Mouse (Mus musculus) kidney, adult 2 months (tissue): ENCODE measurements around the gene Hrc. TPM values are rescaled to one million over a fixed set of nuclear protein-coding genes. Genes with fewer than 3 reads are reported as not detected.

ENCODE experiments used
- DNase-seq: peaks from one replicate; pipeline ENCODE4 v3.0.0; 2021
- H3K27ac ChIP-seq: fragments of 200-500 bp; 2 replicates; pipeline ENCODE4 v1.5.1; 2012; ENCODE audit warnings: low read depth, low read length, control low read depth, inconsistent platforms; ENCODE audit not compliant: insufficient read depth
- H3K27me3 ChIP-seq: fragments of 200-500 bp; replicated peaks from 2 replicates; pipeline ENCODE4 v1.6.1; 2012; ENCODE audit warnings: mild to moderate bottlenecking, moderate library complexity, low read length, inconsistent platforms; ENCODE audit not compliant: control insufficient read depth, insufficient read depth
- H3K36me3 ChIP-seq: fragments of 200-500 bp; 2 replicates; pipeline ENCODE4 v1.6.1; 2012; ENCODE audit warnings: mild to moderate bottlenecking, moderate library complexity, low read length, inconsistent platforms; ENCODE audit not compliant: control insufficient read depth, insufficient read depth
- H3K4me1 ChIP-seq: fragments of 200-500 bp; 2 replicates; pipeline ENCODE4 v1.6.1; 2011; ENCODE audit warnings: low read length; ENCODE audit not compliant: control insufficient read depth, insufficient read depth
- H3K4me3 ChIP-seq: fragments of 200-500 bp; 2 replicates; pipeline ENCODE4 v1.5.1; 2011; ENCODE audit warnings: mild to moderate bottlenecking, low read depth, low read length, control low read depth; ENCODE audit not compliant: insufficient read depth
- CTCF ChIP-seq: fragments of 200-500 bp; conservative IDR thresholded peaks from 2 replicates; pipeline ENCODE4 v1.5.1; 2011; ENCODE audit warnings: low read depth, mild to moderate bottlenecking, control low read depth, low read length, moderate library complexity, mixed read lengths; ENCODE audit not compliant: insufficient read depth, insufficient read length
- POLR2A ChIP-seq: fragments of 200-500 bp; IDR thresholded peaks from one replicate; pipeline ENCODE4 v1.6.1; 2011; ENCODE audit warnings: low read depth, low read length, control low read depth
- whole genome bisulfite sequencing: fragments of 180-500 bp; shearing (Covaris S2); methylation state at CpG from one replicate; pipeline ENCODE4 v1.1.7; 2018; 5-methylcytosine and 5-hydroxymethylcytosine counted together
- polyA plus RNA-seq: library from polyadenylated mRNA; depleted of rRNA; stranded (reverse); fragments of >200 nt; gene quantifications from 2 replicates; pipeline ENCODE4 v1.2.3, GENCODE M21; 2012

Gene Hrc
- polyA plus RNA-seq, 1 experiment: 3.2 TPM

DNA sequence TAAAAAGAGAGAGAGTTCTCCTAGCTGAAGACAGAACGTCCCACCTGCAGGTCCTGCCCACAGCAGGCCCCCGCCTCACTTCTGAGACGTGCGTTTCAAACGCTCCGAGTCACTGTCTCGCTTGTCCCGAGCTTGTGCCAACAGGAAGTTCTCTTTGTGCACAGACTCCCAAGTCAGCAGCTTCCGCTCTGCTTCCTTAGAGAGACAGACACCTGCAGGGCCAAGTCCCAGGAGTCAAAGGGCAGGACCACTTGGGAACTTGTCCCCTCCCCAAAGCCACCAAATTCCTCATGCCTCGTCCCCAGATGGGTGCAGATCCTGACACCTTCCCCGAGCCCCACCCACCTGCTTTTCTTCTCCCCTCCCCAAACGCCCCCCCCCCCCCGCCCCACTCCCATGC lies 30.2 kb upstream of the Hrc start:
- no peaks in the 10 kb centered on the region for H3K36me3 ChIP-seq
- no peaks in the 10 kb centered on the region for H3K4me1 ChIP-seq
- no peak for TF ChIP-seq POLR2A
- no peak for TF ChIP-seq CTCF
- H3K27ac ChIP-seq: no peak overlapping the region
- no peaks in the 10 kb centered on the region for H3K27me3 ChIP-seq
- WGBS: 44% methylated on average over 12 of the region's 13 CpGs
- no peak overlapping the region for H3K4me3 ChIP-seq
- no peak for DNase-seq

DNA sequence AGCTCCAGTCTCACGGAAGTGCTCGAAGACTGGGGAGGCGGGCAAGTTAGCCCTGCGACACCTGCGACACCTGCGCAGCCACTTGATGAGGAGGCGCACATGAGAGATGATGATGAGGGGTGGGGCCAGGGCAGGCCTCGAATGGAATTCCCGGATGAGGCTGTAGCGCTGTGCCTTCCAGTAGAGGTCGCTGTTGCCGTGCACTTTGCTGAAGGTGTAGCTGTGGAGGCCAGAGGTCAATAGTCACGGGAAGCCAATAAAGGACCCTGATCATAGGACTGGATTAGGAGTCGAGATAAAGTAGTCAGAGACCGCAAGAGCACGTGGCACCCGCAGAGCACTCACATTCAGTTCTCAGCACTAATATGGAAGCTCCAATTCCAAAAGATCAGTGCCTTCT lies 29.8 kb upstream of the Hrc start:
- Histone ChIP-seq H3K4me1 (no peaks in the 10 kb centered on the region), H3K27ac (no peak overlapping the region), H3K27me3 (no peaks in the 10 kb centered on the region), H3K4me3 (no peak overlapping the region), H3K36me3 (no peaks in the 10 kb centered on the region)
- peak; percentile 70 for DNase-seq
- 24% methylated on average over 17 of the region's 17 CpGs for WGBS
- TF ChIP-seq CTCF: peak; percentile 93
- no peak for TF ChIP-seq POLR2A

DNA sequence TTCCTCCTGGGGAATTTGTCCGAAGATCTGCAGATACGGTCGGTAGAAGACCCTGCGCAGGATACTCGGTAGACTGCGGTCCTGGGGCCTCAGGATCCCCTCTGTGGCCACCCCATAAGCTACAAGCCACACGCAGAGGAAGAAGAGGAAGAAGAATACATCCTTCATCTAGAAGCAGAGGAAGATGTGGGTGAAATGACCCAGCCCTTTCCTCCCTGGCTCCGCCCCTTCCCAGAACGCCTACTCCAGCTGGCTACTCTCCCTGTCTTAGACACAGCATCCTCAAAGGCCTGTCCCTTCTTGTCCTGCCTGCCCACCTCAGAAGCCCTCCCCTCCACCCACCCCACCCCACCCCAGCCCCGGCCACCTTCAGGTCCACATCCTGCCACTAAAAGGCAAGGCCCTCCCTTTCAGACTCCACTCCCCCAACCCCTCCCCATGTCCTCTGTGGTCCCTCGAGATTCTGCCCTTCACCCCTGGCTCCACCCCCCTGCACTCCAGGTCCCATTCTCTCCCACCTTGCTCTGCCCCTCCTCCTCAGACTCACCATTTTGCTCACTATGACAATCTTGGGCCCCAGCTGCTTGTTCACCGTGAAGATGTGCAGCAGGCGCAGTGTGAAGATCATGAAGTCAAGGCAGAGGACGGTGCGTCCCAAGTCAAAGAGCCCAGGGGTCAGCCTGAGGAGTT lies 26.4 kb upstream of the Hrc start:
- peak; percentile 33 for DNase-seq
- no peak overlapping the region for H3K27ac ChIP-seq
- H3K27me3 ChIP-seq: no peaks in the 10 kb centered on the region
- TF ChIP-seq POLR2A (no peak), CTCF (no peak)
- no peaks in the 10 kb centered on the region for H3K4me1 ChIP-seq
- no peaks in the 10 kb centered on the region for H3K36me3 ChIP-seq
- no peak overlapping the region for H3K4me3 ChIP-seq
- 77% methylated on average over 15 of the region's 15 CpGs for WGBS

DNA sequence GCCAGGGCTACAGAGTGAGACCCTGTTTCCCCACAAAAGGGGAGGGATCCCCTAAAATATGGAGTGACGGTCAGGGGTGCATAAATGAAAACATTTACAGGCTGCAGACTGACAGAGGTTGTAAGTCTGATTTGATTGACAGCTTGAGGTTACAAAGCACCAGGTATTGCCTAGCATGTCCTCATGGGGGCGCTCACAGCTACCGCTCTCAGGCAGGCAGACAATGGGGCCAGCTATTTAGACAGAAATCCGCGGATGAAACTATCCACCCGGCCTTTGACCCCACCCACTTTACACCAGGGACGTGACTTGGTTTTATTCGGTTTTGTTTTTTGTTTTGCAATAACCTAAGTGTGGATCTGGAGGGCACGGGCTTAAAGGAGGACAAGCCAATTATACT lies 25.6 kb upstream of the Hrc start:
- WGBS: 23% methylated on average over 9 of the region's 9 CpGs
- peak; percentile 71 for TF ChIP-seq CTCF
- no peak for TF ChIP-seq POLR2A
- H3K4me3 ChIP-seq: no peak overlapping the region
- no peaks in the 10 kb centered on the region for H3K27me3 ChIP-seq
- H3K36me3 ChIP-seq: no peaks in the 10 kb centered on the region
- H3K27ac ChIP-seq: no peak overlapping the region
- DNase-seq: peak; percentile 55
- H3K4me1 ChIP-seq: no peaks in the 10 kb centered on the region

DNA sequence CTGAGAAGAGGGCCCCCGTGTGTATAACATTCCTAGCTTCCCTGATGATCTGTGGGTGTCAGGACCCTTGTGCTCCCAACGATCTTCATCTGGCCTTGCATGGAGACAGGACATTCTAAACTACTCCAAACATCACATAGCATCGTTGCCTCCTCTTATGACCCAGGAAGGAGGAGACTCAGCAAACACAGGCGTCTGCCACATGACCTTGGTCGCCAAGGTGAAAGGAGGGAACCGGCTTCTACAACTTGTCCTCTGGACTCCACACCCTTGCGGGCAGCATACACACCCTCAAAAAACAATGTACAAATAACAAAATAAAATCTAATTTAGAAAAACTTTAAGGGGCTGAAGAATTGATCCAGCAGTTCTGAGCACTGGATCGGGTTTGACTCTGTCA lies 23.1 kb upstream of the Hrc start:
- no peak for TF ChIP-seq CTCF
- no peak for TF ChIP-seq POLR2A
- DNase-seq: peak; percentile 27
- H3K36me3 ChIP-seq: no peaks in the 10 kb centered on the region

DNA sequence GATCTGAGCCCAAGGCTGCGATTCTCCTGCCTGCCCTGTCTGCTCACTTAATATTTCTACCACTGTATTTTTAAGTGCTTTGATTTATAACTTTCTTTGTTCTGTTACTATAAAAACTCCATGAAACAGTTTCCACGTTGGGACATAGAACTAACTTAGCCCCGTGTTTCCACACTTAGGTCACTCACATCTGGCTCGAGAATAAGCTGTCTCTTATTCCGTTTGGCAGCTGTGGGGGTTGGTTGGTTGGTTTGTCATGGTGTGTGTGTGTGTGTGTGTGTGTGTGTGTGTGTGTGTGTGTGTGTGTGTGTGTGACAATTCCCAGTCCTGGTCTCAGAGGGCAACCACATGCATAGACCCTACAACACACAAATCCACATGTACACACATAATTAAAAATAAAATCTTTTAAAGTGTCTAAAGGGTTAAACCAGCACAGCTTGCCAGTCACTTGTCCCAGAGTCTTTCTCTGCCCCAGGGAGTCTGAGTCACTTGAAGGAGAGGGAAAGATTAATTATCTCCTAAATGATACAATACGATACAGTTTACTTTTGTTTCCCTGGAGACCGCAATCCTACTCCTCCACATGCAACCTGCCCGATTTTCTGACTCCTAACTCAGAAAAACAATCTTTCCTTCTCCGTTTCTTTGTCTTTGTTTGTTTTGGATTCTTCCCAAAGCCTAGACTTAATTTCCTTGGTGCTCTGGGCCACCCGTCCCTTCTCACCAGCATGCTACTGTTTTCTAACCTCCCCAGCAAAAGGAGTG lies 22.2 kb upstream of the Hrc start:
- H3K4me1 ChIP-seq: peaks cover 8% of the 10 kb centered on the region; the same call in 1 of the 2 replicates
- H3K4me3 ChIP-seq: no peak overlapping the region
- no peaks in the 10 kb centered on the region for H3K36me3 ChIP-seq
- no peaks in the 10 kb centered on the region for H3K27me3 ChIP-seq
- H3K27ac ChIP-seq: no peak overlapping the region
- TF ChIP-seq POLR2A (no peak), CTCF (no peak)
- 36% methylated on average over 10 of the region's 10 CpGs for WGBS
- peak; percentile 14 for DNase-seq

More for the DNA sequence above, 23.1 kb upstream of the Hrc start:
- H3K4me3 ChIP-seq: no peak overlapping the region
- no peaks in the 10 kb centered on the region for H3K27me3 ChIP-seq
- H3K4me1 ChIP-seq: peaks cover 8% of the 10 kb centered on the region; the same call in 1 of the 2 replicates
- 42% methylated on average over 8 of the region's 8 CpGs for WGBS
- no peak overlapping the region for H3K27ac ChIP-seq

DNA sequence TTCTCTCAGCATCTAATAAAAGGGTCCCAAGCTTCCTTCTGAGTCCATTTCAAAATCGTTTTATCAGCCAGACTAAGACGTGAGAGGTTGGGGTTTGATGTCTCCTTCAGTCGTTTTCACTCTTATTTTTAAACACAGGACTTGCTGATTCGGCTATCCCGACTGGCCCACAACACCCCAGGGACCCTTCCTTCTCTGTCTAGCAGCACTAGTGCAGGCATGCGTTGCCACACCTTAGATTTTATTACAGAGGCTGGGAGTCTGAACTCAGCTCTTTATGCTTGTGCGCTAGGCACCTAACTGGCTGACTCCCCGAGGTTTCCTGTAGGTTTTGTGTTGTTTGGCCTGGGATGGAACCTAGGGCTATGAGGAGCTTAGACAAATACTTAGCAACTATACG lies 21.6 kb upstream of the Hrc start:
- WGBS: 41% methylated on average over 9 of the region's 9 CpGs
- no peaks in the 10 kb centered on the region for H3K36me3 ChIP-seq
- no peak for TF ChIP-seq POLR2A
- no peak for TF ChIP-seq CTCF
- no peak for DNase-seq
- H3K4me1 ChIP-seq: peaks cover 8% of the 10 kb centered on the region; the same call in 1 of the 2 replicates
- no peaks in the 10 kb centered on the region for H3K27me3 ChIP-seq
- no peak overlapping the region for H3K4me3 ChIP-seq
- H3K27ac ChIP-seq: no peak overlapping the region
